Comparison of ENCODE assay signal across 1 mouse cellular context in genomic region chr17:34837464-34838324, GRCm38 (mm10).
TF ChIP-seq lines count a peak whose summit lies in the region.

No protein-coding gene starts in this region.

TF ChIP-seq in CH12.LX, 34 proteins besides CTCF, POLR2A, EP300 and RAD21 (continued from another document):
- TF ChIP-seq USF2 (conservative IDR thresholded peaks at IDR 0.05; ENCODE audit: low read depth, low read length), result no peak
- TF ChIP-seq ZC3H11A (IDR thresholded peaks at IDR 0.05; ENCODE audit: low read depth, low read length), result no peak
- no peak for TF ChIP-seq KAT2A (IDR thresholded peaks at IDR 0.05; ENCODE audit: insufficient replicate concordance, low read length)
- TF ChIP-seq MAX (IDR thresholded peaks at IDR 0.05; ENCODE audit: low read length), result no peak
- TF ChIP-seq NELFE (IDR thresholded peaks at IDR 0.05; ENCODE audit: low read depth, low read length), result no peak
- no peak for TF ChIP-seq SMC3 (IDR thresholded peaks at IDR 0.05; ENCODE audit: low read depth, low read length)
- TF ChIP-seq USF1 (IDR thresholded peaks at IDR 0.05; ENCODE audit: low read depth, low read length), result no peak
- no peak for TF ChIP-seq NRF1 (IDR thresholded peaks at IDR 0.05; ENCODE audit: low read depth, low read length)
TF ChIP-seq in CH12.LX: peak in this region for 0.
